Mouse (Mus musculus) MEL (cell line): Measurements from ENCODE around the gene Hemk1.

ENCODE experiments used
- CTCF ChIP-seq, 3 experiments: IDR thresholded peaks in 2 of 3; conservative IDR thresholded peaks in 1 of 3; 2 replicates each; pipeline ENCODE4 v1.5.1; 2011 to 2012; ENCODE audit warnings: low read length in 3 of 3, low read depth in 2 of 3, mild to moderate bottlenecking in 2 of 3, improper control_type of control experiment in 1 of 3, inconsistent platforms in 1 of 3, mixed read lengths in 1 of 3, moderate library complexity in 1 of 3; ENCODE audit not compliant: control insufficient read depth in 1 of 3, insufficient read depth in 1 of 3, poor library complexity in 1 of 3, severe bottlenecking in 1 of 3
- MEF2A ChIP-seq: IDR thresholded peaks from 2 replicates; pipeline ENCODE4 v1.6.1; 2014; ENCODE audit warnings: low read depth, mild to moderate bottlenecking, inconsistent platforms, low read length, improper control_type of control experiment; ENCODE audit not compliant: poor library complexity, insufficient replicate concordance, severe bottlenecking; ENCODE audit errors: extremely low read depth
- POLR2A ChIP-seq, 2 experiments: IDR thresholded peaks; 2 replicates each; pipeline ENCODE4 v1.6.1; 2011 to 2012; ENCODE audit warnings: low read length in 2 of 2, mild to moderate bottlenecking in 2 of 2, control low read depth in 1 of 2, improper control_type of control experiment in 1 of 2, low read depth in 1 of 2, moderate library complexity in 1 of 2; ENCODE audit not compliant: control insufficient read depth in 1 of 2, insufficient read depth in 1 of 2, poor library complexity in 1 of 2
- TAL1 ChIP-seq: IDR thresholded peaks from 2 replicates; pipeline ENCODE4 v1.6.1; 2012; ENCODE audit warnings: mild to moderate bottlenecking, inconsistent platforms, low read length, moderate library complexity, mixed read lengths

DNA sequence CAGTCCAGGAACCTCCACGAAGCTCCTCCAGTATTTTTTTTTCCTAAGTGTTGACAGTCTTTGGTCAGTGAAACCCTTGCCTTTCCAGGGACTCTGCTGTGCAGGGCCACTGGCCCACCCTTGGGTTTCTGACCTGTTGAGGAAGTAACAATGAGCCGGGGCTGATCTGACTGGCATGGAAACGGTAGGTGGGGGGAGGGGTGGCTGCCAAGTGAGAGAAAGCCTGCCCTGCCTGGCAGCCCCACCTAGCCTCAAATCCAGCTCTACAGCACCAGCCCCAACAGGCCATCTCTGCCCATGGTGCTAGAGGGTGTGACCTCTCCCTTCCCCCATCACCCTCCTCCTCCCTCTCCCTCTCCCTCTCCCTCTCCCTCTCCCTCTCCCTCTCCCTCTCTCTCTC lies 53.1 kb downstream of the Hemk1 start:
- TF ChIP-seq MEF2A (no peak), TAL1 (no peak), CTCF (IDR thresholded peaks at IDR 0.05 in 2 of 3, conservative IDR thresholded peaks at IDR 0.05 in 1 of 3; ENCODE audit: control insufficient read depth in 1 of 3, insufficient read depth in 1 of 3, low read depth in 2 of 3, low read length in 3 of 3, poor library complexity in 1 of 3, severe bottlenecking in 1 of 3) (no peak), POLR2A (IDR thresholded peaks at IDR 0.05; ENCODE audit: control insufficient read depth in 1 of 2, insufficient read depth in 1 of 2, low read depth in 1 of 2, low read length in 2 of 2, poor library complexity in 1 of 2) (no peak)
